Mouse (Mus musculus): ENCODE measurements at regions not wholly inside any gene's neighbourhood (a gene's known extent, or its start where the extent isn't known, plus 50 kb on each side); places are given as distances from the start of the nearest gene placed in this dataset.
A peak's percentile ranks its signal among the peaks of the same experiment; 100 is the strongest.

GRCm38 (mm10) chr6:139391307-139391706 is 110.5 kb downstream of the Rergl start:
- DNase-seq (ENCODE audit: low spot score in 2 of 2): peak; percentile 20 to 70

DNA sequence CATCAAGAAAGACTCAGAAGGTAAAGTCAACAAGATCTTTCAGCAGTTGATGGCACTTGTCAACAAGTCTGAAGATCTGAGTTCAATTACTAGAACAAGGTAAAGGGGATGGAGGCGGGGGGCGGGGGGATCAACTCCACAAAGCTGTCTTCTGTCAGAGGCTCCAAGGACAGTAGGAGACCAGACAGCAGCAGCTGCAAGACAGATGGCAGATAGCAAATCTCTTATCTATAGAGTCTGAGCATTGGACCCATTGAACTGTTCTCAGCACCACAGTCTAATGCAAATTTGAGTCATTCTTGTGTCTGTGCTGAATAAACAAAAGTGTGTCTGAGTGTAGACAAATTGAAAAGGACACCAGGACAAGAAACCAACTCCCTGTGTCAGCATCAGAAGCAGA is 150.8 kb downstream of the Rergl start:
- no peak for DNase-seq (ENCODE audit: low spot score in 2 of 2)

GRCm38 (mm10) chr6:139325226-139325625 is 176.6 kb downstream of the Rergl start:
- no peak for DNase-seq (ENCODE audit: low spot score in 2 of 2)

DNA sequence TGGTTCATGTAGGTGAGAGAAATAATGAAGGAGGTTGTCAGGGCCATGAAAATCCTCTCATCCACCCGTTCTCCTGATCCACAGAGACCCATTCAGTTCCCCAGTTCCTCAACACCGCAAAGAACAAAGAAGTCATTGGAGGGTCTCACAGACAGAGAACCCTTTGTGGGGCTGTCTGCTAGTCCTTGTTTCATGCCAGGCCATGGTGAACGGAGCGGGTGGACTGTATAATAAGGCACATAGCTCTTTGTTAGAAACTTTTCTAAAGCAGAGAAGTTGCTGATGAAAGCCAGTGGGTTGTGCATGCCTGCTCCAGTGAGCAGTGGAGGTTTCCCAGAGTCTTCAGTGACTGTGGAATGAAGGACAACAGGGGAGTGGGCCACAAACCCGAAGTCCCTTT is 194.1 kb downstream of the Rergl start:
- DNase-seq (ENCODE audit: low spot score in 2 of 2): peak in 1 of 2 experiments; percentile 22

DNA sequence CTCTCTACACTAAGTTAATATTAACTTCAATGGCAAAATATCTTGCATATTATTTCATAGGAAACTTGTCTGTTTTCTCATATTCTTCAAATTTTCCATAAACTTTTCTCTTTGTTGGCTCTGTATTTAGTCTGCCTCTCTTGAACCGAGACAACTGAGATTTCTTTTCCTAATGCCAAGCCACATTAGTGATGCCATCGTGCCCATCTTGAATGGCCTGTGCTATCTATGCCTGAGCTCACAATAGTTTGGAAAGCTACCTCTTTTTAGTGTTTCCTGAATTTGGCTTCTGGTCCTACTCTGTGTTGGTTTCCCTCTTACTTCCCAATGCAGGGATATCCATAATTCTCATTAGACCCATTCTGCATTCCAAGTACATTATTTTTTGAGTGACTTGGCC is 197.5 kb downstream of the Rergl start:
- DNase-seq (ENCODE audit: low spot score in 2 of 2): no peak

DNA sequence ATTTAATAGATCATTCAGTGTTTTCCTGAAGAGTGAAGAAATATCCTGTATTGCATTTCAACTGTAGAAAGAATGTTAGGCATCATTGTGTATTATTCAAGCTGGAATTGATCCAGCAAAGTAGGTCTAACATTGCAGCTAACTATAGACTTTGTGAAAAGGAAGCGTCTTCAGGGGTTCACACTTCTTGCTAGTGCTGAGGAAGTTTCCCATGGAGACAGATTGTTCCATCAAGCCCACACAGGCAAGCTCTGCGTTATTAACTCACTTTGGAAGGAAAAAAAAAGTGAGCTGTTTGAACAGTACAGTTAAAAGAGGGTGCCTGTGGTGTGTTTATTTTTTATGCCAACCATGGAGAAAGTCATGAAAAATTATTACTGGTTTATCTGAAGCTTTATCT is 206.1 kb downstream of the Rergl start:
- peak in 1 of 2 experiments; percentile 14 for DNase-seq (ENCODE audit: low spot score in 2 of 2)

GRCm38 (mm10) chr6:139279093-139279492 is 222.7 kb downstream of the Rergl start:
- no peak for DNase-seq (ENCODE audit: low spot score in 2 of 2)

DNA sequence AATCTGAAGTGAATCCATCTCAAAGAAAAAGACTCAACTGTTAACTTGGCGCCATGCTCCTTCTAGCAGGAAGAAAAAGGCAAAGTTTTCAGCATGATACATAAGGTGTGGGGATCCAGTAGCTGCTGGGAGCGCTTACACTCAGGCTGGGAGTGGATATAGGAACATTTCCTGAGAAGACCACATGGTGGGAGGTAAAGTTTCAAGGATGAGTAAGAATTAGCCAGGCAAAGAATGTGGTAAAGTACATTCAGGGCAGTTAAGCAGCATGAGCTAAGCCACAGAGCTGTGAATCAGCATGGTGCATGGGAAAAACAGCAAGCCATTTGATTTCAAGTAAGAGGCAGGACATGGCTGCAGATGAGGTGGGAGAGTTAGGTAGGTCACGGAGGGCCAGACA is 226.3 kb downstream of the Rergl start:
- DNase-seq (ENCODE audit: low spot score in 2 of 2): no peak

DNA sequence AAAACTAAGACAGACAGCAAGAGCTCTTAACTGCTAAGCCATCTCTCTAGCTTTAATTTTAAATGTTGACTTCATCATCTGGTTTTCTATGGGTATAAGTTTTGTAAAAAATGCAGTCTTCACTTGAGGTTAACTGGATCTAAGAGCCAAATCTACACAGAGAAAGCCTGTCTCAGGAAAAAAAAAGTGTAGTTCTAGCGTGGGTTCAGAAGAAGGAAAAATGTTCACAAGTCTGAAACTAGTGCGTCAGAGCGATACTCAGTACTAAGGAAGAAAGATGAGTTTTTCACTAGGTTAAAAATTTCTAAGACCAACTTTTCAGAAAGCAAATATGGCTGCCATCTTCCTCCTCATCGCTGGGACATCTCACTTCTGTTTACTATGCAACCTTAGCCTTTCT is 248.1 kb downstream of the Rergl start:
- DNase-seq (ENCODE audit: low spot score in 2 of 2): no peak

- peak; percentile 68 to 77 for DNase-seq (ENCODE audit: low spot score in 2 of 2)
Observed at GRCm38 (mm10) chr6:139248920-139249547, 252.7 kb downstream of the Rergl start.

DNA sequence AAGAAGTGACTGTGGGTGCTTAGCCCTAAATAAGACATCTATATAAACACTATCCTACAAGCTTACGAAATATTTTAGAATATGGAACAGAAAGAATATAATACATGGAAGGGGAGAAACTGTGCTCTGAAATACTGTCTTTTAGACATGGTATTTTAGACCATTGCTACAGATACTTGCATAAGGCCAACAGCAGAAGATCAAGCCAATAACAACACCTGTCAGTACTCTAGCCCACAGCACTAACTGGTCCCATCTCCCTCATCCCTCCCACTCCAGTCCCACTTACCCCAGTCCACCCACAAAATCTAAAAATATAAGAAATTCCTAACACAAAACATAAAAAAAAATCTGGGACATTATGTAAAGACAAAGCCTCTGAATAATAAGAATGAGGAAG is 275.6 kb downstream of the Rergl start:
- DNase-seq (ENCODE audit: low spot score in 2 of 2): no peak

GRCm38 (mm10) chr6:139214488-139214887 is 287.3 kb downstream of the Rergl start:
- DNase-seq (ENCODE audit: low spot score in 2 of 2): no peak

DNA sequence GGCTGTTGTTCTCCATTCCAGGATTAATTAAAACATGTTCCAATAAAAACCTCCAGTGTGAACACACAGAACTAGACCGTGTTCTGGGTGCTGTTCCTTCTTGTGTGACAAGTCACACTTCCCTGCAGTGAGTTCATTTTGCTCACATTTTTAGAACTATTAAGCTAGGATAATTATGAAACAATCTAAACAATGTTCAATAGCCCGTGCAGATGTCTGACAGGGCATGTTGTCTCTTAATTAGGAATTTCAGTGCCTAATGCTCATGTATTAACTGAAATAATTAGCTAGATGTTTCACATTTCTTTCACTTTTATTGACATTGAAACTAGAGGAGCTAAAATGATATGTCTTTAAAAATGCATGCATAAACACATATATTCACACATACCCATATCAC is 291.5 kb downstream of the Rergl start:
- peak in 1 of 2 experiments; percentile 3 for DNase-seq (ENCODE audit: low spot score in 2 of 2)

- peak; percentile 4 to 25 for DNase-seq (ENCODE audit: low spot score in 2 of 2)
Observed at GRCm38 (mm10) chr6:139198601-139199000, 303.2 kb downstream of the Rergl start.

GRCm38 (mm10) chr6:139186431-139186830 is 315.3 kb downstream of the Rergl start:
- DNase-seq (ENCODE audit: low spot score in 2 of 2): no peak

DNA sequence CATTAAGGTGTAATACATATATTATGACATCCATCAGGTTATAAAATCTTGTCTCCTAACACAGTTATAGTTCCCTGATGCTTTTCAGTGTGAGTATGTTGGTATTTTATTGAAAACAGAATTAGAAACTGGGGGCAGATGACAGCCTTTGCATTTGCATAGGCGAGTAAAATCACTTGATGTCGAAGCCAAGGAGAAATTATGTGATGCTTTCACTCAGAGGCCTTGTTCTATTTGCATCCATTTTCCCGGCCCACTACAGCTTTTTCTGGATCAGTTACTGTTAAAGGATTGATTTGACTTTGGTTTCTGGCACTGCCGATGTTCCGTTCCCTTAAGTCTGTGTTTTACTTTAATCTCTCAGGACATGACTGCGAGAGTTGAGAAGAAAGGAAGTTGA is 341.4 kb downstream of the Rergl start:
- peak in 1 of 2 experiments; percentile 45 for DNase-seq (ENCODE audit: low spot score in 2 of 2)

DNA sequence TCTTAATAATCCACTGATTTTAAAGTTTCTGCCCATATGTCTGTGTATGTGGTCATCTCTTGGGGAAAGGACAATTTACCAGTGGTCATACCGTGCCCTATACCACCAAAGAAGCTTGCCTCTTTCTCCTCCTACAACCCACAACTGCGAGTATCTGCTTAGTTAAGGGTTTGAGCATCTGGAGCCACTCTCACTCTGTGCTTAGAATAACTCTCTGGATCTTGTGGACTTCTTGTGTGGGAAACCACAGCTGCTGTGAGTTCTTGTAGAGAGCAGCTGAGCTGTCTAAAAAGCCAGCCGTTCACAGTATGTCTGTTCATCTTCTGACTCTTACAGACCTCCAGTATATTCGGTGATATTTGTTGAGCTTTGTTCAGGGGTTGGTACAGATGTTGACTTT is 342.0 kb downstream of the Rergl start:
- peak; percentile 4 to 21 for DNase-seq (ENCODE audit: low spot score in 2 of 2)

- DNase-seq (ENCODE audit: low spot score in 2 of 2): no peak
Observed at GRCm38 (mm10) chr6:139154802-139155201, 347.0 kb downstream of the Rergl start.

DNA sequence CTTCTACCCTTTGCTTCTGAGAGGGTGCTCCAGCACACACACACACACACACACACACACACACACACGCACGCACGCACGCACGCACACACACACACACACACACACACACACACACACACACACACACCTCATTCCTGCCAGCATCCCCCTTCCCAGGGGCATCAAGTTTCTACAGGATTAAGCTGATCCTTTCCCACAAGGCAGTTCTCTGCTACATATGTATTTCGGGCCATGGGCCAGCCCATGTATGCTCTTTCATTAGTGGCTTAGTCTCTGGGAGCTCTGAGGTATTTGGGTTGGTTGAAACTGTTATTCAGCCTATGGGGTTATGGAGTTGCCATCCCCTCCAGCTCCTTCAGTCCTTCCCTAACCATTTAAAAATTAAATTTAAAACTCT is 366.1 kb downstream of the Rergl start:
- DNase-seq (ENCODE audit: low spot score in 2 of 2): no peak

DNA sequence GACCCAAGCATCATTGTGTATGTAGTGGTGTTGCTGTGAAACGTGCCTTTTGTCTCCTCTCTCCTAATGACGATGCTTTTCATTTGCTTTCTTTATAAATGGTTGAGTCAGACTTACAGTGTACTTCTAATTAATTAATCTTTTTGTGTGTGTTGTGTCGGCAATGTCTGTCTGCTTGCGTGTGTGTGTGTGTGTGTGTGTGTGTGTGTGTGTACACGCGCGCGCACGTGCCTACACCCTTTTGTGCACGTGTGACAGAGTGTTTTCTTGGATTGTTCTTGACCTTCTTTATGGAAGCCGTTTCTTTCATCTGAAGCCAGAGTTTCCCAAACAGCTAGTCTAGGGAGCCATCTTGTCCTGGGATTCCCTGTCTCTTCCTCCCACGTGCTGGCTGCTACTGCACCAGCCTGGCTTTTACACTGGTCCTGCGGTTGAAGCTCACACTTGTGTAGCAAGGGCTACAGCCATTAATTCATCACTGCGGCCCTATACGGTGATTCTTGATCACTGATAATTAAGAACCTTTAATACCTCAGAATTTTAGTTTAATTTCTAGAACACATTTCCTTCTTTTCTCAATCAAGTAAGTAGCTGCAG is 369.6 kb downstream of the Rergl start:
- no peak for DNase-seq (ENCODE audit: low spot score in 2 of 2)

DNA sequence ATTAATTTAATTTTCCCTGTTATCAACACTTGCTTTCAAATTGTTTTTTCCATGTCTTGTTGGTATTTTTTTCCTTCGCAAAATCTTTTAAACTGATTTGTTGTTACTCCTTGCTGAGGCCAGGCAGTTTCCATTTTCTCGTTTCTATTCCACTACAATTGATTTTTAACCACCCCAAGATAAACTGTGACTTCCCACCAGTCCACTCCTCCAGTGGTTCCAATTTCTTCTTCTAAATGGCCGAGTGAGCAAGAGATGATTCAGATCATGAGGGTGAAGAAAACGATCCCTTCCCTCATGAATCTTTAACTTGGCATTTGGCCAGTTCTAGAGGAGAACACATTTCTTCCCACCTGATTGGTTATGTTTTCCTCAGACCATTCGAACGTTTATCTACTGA is 393.5 kb downstream of the Rergl start:
- no peak for DNase-seq (ENCODE audit: low spot score in 2 of 2)

- DNase-seq (ENCODE audit: low spot score in 2 of 2): no peak
Observed at GRCm38 (mm10) chr6:139103397-139103796, 398.4 kb downstream of the Rergl start.

GRCm38 (mm10) chr6:139099273-139099672 is 402.5 kb downstream of the Rergl start:
- no peak for DNase-seq (ENCODE audit: low spot score in 2 of 2)

Data from layer of hippocampus, adult 18-20 months (tissue).